Mouse (Mus musculus) spleen, postnatal 36 days (tissue): ENCODE measurements around the gene Yipf3.

Experiments
- DNase-seq, 2 experiments: peaks; one replicate each; pipeline ENCODE4 v3.0.0; 2022; ENCODE audit warnings: low spot score in 2 of 2, mixed read lengths in 1 of 2

Yipf3 gene

GRCm38 (mm10) chr17:46247512-46248188, at the start of gene Yipf3, which contains the start of gene Polr1c:
Yipf3 (plus strand) TSS chr17:46248080.
Polr1c (minus strand) TSS chr17:46248054.
- DNase-seq: peak; percentile 94 to 95

DNA sequence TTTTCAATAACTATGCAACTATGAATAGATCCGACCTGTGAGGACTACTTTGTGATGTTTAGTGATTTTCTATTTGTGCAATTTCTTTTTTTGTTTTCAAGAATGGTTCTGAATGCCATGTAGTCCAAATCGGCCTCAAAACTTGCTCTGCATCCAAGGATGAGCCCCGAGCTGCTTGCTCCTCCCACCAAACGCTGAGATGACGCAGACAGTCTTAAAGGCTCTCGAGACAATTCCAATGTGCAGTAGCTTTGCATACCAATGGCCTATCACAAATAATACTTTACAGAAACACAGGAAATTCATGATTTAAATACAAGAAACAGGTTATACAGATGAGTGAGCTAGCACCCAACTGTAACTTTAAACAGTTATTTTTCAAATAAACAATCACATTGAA, 46.7 kb upstream of the Yipf3 start:
- peak in 1 of 2 experiments; percentile 11 for DNase-seq

DNA sequence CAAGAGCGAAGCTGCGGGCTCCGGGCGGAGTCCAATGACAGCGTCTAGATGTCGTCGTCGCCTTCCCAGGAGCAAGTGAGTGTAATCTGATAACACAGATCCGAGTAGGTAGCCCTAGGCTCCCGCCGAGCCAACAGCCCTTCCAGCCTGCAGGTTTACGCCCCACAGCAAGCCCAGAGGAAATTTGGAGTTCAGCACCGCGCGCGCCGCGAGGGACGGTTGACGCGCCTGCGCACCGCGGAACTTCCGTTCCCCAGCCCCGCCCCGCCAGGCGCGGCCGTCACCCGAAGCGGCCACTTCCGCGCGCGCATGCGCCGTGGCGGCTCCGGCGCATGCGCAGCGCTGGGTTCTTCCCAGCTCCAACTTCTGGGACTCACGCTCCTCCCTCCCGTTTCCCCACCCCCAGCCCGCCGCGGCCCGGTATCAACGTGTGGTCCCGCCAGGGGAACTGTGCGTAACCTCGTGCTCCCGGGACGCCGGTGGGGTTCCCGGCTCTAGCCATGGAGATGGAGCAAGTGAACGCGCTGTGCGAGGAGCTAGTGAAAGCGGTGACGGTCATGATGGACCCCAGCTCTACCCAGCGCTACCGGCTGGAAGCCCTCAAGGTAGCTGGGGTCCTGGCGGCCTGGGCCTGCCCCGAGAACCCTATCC, 45.3 kb upstream of the Yipf3 start, which contains the start of the genes Polh and Xpo5:
Gene Polh, minus strand, starts transcription at position 225 of the 651 bp plus-strand sequence.
Gene Xpo5, plus strand, starts transcription at position 362 of the 651 bp plus-strand sequence.
- peak; percentile 92 to 93 for DNase-seq

DNA sequence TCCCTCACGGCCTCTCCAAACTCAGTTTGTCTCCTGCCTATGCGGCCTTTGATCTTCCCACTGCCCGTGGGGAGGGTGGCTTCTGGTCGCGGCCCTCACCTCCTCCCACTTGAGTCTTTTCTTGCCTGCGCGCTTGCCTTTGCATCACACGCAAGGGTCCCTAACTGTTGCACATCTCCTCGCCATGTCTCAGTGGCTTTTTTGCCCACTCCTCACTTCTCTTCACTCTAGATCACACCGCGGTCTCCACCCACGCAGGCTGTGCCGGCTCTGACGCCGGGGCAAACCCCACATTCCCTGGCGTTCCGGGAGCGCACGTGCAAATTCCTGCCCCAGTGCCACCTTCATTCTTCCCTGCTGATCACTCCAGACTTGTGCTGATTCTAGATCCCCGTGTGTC, 44.8 kb upstream of the Yipf3 start:
- DNase-seq: no peak

DNA sequence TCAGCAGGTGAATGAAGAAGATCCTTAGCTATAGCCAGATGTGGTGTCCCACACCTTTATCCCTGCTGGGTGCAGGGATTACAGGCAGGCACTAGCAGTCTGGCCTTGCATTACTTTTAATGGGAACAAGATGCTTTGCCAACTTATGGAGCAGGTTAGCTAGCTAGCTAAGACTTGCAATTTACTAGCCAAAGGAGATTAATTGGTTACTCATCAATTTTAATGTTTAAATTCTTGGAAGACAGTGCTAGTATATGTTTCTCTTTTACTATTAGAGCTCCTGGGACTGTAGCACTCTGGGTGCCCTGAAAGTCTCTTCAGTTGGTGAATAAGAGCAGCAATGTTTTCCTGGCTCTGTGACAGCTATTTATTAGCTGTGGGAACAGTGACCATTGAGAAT, 41.2 kb upstream of the Yipf3 start:
- DNase-seq: no peak

- DNase-seq: no peak
Observed at GRCm38 (mm10) chr17:46210550-46210949, 37.3 kb upstream of the Yipf3 start.

DNA sequence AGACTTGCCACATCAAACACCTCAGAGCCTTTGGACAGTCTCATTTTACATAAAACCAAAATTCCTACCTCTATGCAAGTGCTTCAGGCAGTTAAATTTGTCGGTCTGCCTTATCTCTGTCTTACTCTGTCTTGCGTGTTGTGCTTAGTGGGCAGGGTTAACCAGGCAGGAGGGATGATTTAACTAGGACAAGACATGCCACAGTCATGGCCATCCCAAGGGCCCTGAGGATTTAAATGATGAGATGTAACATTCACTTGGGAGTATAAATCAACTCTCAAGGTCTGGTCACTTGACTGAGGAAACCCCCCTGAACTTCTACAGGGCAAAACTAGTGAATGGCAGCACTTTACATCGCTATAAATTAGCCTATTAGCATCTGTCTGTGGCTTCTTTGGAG, 26.3 kb upstream of the Yipf3 start:
- no peak for DNase-seq

- no peak for DNase-seq
Observed at GRCm38 (mm10) chr17:46227576-46227975, 20.3 kb upstream of the Yipf3 start.

DNA sequence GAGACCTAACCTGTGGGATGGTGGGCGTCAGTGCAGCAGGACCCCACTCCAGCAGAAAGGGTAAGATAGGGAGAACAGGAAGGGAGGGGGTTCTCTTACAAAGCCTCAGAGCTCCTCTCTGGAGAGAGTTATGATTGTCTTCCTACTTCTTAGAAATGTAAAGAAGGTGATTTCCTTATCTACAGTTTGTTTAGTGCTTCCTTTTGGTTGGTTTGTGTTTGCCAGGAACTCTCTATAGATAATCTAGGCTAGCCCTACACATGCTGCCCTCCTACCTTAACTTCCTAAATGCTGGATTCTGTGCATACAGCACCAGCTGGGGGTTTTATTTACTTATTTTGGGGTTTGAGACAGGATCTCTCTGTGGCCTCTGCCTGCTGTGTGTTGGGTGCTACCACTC, 11.8 kb upstream of the Yipf3 start:
- no peak for DNase-seq

GRCm38 (mm10) chr17:46237079-46237478, 10.8 kb upstream of the Yipf3 start:
- no peak for DNase-seq

GRCm38 (mm10) chr17:46237480-46237879, 10.4 kb upstream of the Yipf3 start:
- DNase-seq: no peak

DNA sequence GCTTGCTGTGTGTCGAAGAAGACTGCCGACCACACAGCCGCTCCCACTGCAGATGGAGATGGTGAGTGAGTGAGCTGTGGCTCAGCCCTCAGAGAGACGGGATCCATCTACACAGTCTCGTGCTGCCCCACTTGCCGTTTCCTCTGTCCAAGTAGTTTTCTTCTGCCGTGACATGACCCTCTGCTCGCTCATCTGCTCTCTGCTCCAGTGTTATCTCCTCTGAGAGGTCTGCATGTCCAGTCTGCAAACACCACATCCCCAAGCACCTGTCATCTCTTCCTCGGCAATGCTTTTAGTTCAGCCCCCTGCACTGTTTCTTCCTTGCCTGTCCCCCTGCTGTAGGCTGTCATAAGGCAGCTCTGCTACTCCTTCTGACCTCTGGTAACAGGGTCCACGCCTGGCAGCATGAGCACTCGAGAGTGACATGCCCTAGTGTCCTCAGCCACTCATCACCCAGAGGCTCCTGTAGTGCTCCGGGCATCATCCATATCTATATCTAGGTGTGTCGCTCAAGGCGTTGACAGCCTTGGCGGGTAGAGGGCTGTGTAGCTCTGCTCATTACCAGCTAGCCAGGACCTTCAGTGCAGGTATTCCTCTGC, 8.3 kb upstream of the Yipf3 start:
- DNase-seq: no peak

DNA sequence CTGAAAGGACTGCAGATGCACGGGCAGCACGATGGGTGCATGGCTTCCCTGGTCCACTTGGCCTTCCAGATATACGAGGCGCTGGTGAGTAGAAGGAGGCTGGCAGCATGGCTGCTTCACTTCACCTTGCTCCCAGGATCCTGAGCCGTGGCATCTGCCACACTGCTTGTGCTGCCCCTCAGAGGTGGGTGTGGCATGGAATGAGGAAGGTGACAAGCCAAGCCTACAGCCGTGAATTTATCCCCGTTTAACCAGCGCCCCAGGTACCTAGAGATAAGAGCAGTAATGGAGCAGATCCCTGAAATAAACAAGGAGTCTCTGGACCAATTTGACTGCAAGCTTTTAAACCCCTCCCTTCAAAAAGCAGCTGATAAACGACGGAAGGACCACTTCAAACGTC, 6.4 kb upstream of the Yipf3 start:
- no peak for DNase-seq

DNA sequence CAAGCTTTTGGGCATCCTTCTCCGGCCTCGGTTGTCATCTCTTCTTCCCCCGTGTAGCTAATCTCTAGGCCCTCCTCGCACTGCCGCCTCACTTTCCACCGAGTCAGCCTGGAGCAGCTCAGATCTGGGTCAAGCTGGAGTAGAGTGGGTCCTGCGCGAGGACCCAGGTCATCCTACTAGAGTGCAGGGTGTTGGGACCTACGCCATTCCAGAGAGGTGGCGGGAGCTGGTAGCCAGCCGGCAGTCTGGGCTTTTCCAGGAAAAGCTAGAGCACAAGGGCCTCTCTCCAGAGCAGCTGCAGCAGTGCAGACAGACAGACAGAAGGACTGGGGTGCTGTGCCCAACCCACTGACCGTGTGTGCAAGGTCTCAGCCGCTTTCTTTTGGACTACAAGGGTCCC, 5.6 kb upstream of the Yipf3 start:
- DNase-seq: no peak

DNA sequence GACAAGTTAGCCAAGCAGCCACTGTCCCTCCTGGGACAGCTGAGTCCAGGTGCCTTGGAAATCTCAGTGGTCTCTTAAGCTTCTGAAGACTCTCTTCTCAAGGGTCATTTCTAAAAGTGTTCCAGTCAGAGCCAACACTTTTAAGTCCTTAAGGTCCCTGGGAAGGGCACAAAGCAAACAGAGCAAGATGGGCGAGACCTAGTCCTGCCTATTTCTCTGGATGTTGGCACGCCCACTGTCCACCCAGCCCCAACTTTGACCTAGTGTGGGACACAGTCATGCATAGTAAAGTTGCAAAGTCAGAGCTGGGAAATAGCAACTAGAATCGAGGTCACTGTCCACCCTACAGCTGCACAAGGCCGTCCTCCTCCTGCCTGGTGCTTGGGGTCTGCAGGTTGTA, 4.9 kb upstream of the Yipf3 start:
- DNase-seq: no peak

- DNase-seq: no peak
Observed at GRCm38 (mm10) chr17:46243624-46244023, 4.3 kb upstream of the Yipf3 start.

DNA sequence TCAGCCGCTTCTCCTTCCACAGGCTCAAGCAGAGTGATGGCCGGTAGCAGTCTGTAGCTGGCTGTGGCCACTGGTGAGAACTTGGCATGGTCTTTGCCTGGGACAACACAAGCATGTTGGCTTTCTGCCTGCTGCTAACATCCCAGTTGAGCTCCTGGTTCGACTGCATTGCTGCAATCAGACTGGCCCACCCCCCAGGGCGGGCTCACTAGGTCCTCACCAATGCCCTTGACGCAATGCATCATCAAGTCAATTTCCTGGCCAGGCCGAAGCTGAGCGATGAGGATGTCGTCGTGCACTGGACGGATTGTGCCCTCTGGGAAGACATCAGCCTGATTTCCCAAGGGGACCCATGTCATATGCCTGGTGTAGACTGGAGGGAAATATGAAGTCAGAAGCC, 3.3 kb upstream of the Yipf3 start:
- DNase-seq: no peak

DNA sequence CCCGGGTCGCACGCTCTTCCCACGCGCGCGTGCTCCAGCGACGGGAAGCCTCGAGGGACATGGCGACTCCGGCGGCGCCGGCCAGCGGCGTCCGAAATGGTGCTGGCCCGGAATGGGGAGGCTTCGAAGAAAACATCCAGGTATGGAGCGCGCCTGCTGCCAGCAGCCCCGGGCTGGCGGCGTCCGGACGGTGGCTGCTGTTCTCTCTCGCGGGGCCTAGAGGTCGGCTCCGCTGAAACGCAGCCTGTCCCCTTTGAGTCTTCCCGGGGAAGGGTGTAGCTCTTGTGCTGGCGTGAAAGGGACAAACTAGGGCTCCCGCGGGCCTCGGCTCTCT, 276 bp downstream of the Yipf3 start:
- DNase-seq: no peak

- peak in 1 of 2 experiments; percentile 24 for DNase-seq
Observed at GRCm38 (mm10) chr17:46251174-46251573, 3.3 kb downstream of the Yipf3 start.

GRCm38 (mm10) chr17:46252571-46253451, 4.9 kb downstream of the Yipf3 start:
- DNase-seq: no peak

- peak; percentile 77 to 85 for DNase-seq
Observed at GRCm38 (mm10) chr17:46253452-46254084, 5.7 kb downstream of the Yipf3 start, which contains the start of gene Lrrc73. Lrrc73 (plus strand) TSS chr17:46253531.
